Mouse (Mus musculus) heart, postnatal 0 days (tissue): Measurements from ENCODE around the gene Nova2. TPM values are rescaled to one million over a fixed set of nuclear protein-coding genes. Genes with fewer than 3 reads are reported as not detected.

Source experiments
- ATAC-seq: fragments of 200-750 bp; cut with Nextera tagmentation; 2 replicates; pipeline ENCODE4 v1.8.0; 2017; ENCODE audit warnings: low read depth, moderate number of reproducible peaks, moderate library complexity; ENCODE audit not compliant: insufficient read depth
- DNase-seq: peaks from one replicate; pipeline ENCODE4 v3.0.0-alpha.2; 2016; ENCODE audit warnings: low spot score
- H3K27ac ChIP-seq: fragments of 300-500 bp; sonication (generic); 2 replicates; pipeline ENCODE4 v1.5.1; 2014; ENCODE audit warnings: low read depth, mild to moderate bottlenecking
- H3K27me3 ChIP-seq: fragments of 300-500 bp; sonication (generic); 2 replicates; pipeline ENCODE4 v1.6.1; 2014; ENCODE audit warnings: low read length, mixed read lengths; ENCODE audit not compliant: control insufficient read depth, insufficient read depth
- H3K36me3 ChIP-seq: fragments of 300-500 bp; sonication (generic); replicated peaks from 2 replicates; pipeline ENCODE4 v1.6.1; 2014; ENCODE audit warnings: low read length, mixed read lengths; ENCODE audit not compliant: control insufficient read depth, insufficient read depth
- H3K4me1 ChIP-seq: fragments of 300-500 bp; sonication (generic); 2 replicates; pipeline ENCODE4 v1.6.1; 2014; ENCODE audit warnings: antibody characterized with exemption; ENCODE audit not compliant: control insufficient read depth, insufficient read depth
- H3K4me2 ChIP-seq: fragments of 300-500 bp; sonication (generic); 2 replicates; pipeline ENCODE4 v1.6.1; 2014; ENCODE audit warnings: low read depth, mild to moderate bottlenecking, low read length, moderate library complexity
- H3K4me3 ChIP-seq: fragments of 300-500 bp; sonication (generic); 2 replicates; pipeline ENCODE4 v1.5.1; 2014; ENCODE audit warnings: low read depth, low read length
- H3K9ac ChIP-seq: fragments of 300-500 bp; sonication (generic); replicated peaks from 2 replicates; pipeline ENCODE4 v1.6.1; 2014; ENCODE audit warnings: low read depth, low read length, mixed read lengths
- H3K9me3 ChIP-seq: fragments of 300-500 bp; sonication (generic); replicated peaks from 2 replicates; pipeline ENCODE4 v1.6.1; 2016; ENCODE audit warnings: low read length; ENCODE audit not compliant: control insufficient read depth
- CTCF ChIP-seq: IDR thresholded peaks from 2 replicates; pipeline ENCODE4 v1.5.1; 2016; ENCODE audit warnings: antibody characterized with exemption, control low read depth, low read depth
- EP300 ChIP-seq: IDR thresholded peaks from 2 replicates; pipeline ENCODE4 v1.6.1; 2016; ENCODE audit warnings: antibody characterized with exemption, low read depth
- WGBS: fragments of 180-500 bp; shearing (Covaris S2); extraction: QIAGEN DNeasy Blood & Tissue Kit; methylation state at CpG from one replicate; pipeline ENCODE4 v1.1.7; 2014; 5-methylcytosine and 5-hydroxymethylcytosine counted together
- polyA plus RNA-seq: library from polyadenylated mRNA; unstranded; fragments of >200 nt; fragmentation: Nextera tagmentation; extraction: Ambion mirVana; gene quantifications from 2 replicates; pipeline ENCODE4 v1.2.1, GENCODE M21; 2015
- total RNA-seq: library from RNA; depleted of rRNA; stranded (reverse); fragments of >200 nt; gene quantifications from 2 replicates; pipeline ENCODE4 v1.2.3, GENCODE M21; 2014; ENCODE audit warnings: low replicate concordance

Nova2 gene
- total and polyA plus RNA-seq, 2 experiments from 2014 or later: 0.41 to 0.61 TPM

DNA sequence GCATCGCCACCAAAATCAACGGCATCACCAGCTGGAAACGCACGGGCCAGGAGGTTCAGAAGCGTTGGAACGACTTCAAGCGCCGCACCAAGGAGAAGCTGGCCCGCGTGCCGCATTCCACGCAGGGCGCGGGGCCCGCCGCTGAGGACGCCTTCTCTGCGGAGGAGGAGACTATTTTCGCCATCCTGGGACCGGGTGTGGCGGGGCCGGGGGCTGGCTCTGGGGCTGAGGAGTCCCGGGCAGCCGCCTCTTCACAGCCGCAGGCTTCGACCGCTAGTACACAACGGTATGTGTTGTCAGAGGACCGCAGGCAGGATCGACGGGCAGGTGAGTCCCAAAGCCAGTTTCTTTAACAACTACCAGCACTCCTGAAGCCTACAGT is 66.6 kb downstream of the Nova2 start:
- no peak overlapping the region for H3K27ac ChIP-seq
- TF ChIP-seq EP300 (no peak), CTCF (no peak)
- H3K4me2 ChIP-seq: peak overlapping the region; percentile 89
- peaks cover 5% of the 10 kb centered on the region for H3K4me1 ChIP-seq
- 4% methylated on average over 30 of the region's 31 CpGs for WGBS
- peaks cover 19% of the 10 kb centered on the region; the same call in 1 of the 2 replicates for H3K27me3 ChIP-seq
- ATAC-seq (no peak), DNase-seq (no peak)
- H3K36me3 ChIP-seq: 0 out of 2 replicates have a peak, but pooled peaks cover 12% of the 10 kb centered on the region
- H3K9me3 ChIP-seq: no peaks in the 10 kb centered on the region
- peak overlapping the region; percentile 10; the same call in 1 of the 2 replicates for H3K9ac ChIP-seq
- peak overlapping the region; percentile 56 for H3K4me3 ChIP-seq

DNA sequence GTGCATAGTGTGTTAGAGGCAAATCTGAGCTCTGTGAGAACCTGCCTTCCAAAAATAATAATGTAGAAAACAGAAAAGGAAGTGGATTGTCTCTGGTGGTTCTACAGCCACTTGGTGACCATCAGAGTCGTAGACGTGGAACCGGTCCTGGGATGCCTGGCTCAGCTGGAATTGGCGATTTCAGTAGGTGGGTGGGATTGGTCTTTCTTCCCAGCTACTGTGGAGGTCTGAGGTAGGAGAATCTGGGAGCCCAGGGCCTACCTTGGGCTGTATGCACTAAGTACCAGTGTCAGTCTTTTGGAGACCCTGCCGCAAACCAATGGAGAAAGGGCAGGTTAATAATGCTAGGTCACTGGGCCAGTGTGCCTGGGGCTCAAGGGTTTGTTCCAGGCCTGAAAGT is 67.3 kb downstream of the Nova2 start:
- peaks cover 5% of the 10 kb centered on the region for H3K4me1 ChIP-seq
- DNase-seq: no peak
- no peak overlapping the region for H3K9ac ChIP-seq
- H3K9me3 ChIP-seq: no peaks in the 10 kb centered on the region
- no peak for ATAC-seq
- H3K4me3 ChIP-seq: no peak overlapping the region
- 0 out of 2 replicates have a peak, but pooled peaks cover 12% of the 10 kb centered on the region for H3K36me3 ChIP-seq
- H3K4me2 ChIP-seq: no peak overlapping the region
- H3K27me3 ChIP-seq: peaks cover 19% of the 10 kb centered on the region; the same call in 1 of the 2 replicates
- 93% methylated on average over 5 of the region's 5 CpGs for WGBS
- TF ChIP-seq CTCF (no peak), EP300 (no peak)
- no peak overlapping the region for H3K27ac ChIP-seq

DNA sequence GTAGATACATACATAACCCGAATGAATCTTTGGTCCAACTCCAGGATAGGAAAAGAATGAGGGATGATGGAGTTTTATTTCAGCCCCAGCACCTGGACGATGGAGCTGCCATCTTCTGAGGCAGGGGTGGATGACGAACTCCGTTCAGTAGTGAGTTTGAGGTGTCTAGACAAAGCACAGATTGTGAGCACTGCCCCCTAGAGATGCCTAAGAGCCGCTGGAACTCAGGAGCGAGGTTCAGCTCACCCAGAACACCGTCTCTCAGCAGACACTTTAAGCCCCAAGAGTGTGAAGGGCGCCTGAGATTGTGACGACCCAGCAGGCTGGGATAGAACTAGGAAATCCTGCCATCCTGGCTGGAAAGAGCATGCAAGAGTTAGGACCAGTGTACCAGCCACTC is 73.1 kb downstream of the Nova2 start:
- WGBS: 38% methylated on average over 9 of the region's 9 CpGs
- ATAC-seq (no peak), DNase-seq (no peak)
- Histone ChIP-seq H3K4me2 (no peak overlapping the region), H3K27ac (no peak overlapping the region), H3K9ac (no peak overlapping the region), H3K4me1 (no peaks in the 10 kb centered on the region), H3K27me3 (no peaks in the 10 kb centered on the region), H3K4me3 (no peak overlapping the region), H3K9me3 (no peaks in the 10 kb centered on the region), H3K36me3 (0 out of 2 replicates have a peak, but pooled peaks cover 12% of the 10 kb centered on the region)
- TF ChIP-seq CTCF: no peak; the same call in 1 of the 2 replicates
- no peak for TF ChIP-seq EP300

DNA sequence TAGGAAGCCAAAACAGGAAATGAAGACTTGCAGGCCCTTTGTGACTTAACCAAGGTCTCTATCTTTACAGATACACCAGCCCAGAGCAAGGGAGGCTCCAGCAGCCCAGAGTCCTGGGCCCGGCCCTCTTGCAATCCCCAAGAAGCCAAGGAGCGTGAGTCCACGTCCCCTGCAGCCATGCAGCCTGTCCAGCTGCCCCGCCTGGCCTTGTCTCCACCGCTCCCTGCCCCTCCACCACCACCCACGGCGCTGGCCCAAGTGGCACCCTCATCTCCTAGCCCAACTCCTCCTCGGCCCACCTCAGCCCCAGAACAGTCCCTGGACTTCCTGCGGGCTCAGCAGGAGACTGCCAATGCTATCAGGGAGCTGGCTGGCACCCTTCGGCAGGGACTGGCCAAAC is 74.7 kb downstream of the Nova2 start:
- H3K4me3 ChIP-seq: peak overlapping the region; percentile 47
- peak overlapping the region; percentile 64 for H3K9ac ChIP-seq
- 0 out of 2 replicates have a peak, but pooled peaks cover 12% of the 10 kb centered on the region for H3K36me3 ChIP-seq
- WGBS: 40% methylated on average over 10 of the region's 10 CpGs
- peak overlapping the region; percentile 74 for H3K4me2 ChIP-seq
- peak overlapping the region; percentile 63 for H3K27ac ChIP-seq
- ATAC-seq (no peak), DNase-seq (no peak)
- no peaks in the 10 kb centered on the region for H3K27me3 ChIP-seq
- H3K4me1 ChIP-seq: peaks cover 10% of the 10 kb centered on the region
- H3K9me3 ChIP-seq: no peaks in the 10 kb centered on the region
- TF ChIP-seq EP300 (no peak), CTCF (no peak)

DNA sequence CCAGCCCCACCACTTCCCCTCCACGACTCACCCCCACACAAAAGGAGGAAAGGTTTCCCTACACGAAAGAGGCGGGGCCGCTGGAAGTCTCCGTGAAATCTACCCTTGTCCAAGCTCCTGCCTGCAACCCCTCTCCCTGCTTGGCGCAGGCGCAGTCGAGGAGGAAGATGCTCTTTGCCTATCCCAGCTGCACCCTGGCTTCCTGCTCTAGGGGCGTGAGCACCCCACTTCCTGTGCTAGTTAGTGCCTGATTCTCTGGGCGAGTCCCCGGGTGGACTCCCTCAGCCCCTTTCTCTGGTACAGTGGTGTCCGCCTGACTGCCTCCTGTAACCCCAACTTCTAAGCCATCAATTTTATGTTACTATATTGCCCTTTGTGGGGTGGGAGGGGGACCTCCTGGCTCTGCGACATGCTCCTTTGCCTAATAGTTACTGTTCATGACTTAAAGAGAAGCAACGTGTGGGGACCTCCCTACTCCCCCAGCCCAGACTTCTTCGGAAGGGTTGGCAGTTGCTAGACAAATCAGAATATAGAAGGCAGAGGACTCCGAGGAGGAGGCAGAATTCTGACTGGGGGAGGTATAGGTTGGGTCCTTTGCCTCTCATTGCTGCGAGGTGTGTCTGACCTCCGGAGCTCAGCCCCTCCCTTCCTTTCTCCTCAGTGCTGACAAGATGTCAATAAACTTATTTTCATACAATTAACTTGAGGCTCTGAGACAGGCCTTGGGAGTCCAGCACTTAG is 75.5 kb downstream of the Nova2 start:
- H3K9ac ChIP-seq: peak overlapping the region; percentile 64
- TF ChIP-seq CTCF: no peak
- TF ChIP-seq EP300: no peak
- H3K27ac ChIP-seq: peak overlapping the region; percentile 63
- peaks cover 14% of the 10 kb centered on the region for H3K4me1 ChIP-seq
- WGBS: 25% methylated on average over 17 of the region's 18 CpGs
- peak overlapping the region; percentile 74 for H3K4me2 ChIP-seq
- H3K9me3 ChIP-seq: no peaks in the 10 kb centered on the region
- ATAC-seq: 0 out of 2 replicates have a peak, but pooled peaks have one; percentile 10
- peak overlapping the region; percentile 47 for H3K4me3 ChIP-seq
- H3K36me3 ChIP-seq: 0 out of 2 replicates have a peak, but pooled peaks cover 12% of the 10 kb centered on the region
- H3K27me3 ChIP-seq: no peaks in the 10 kb centered on the region
- no peak for DNase-seq
